Mouse (Mus musculus) embryonic fibroblast, embryonic 13.5 days (primary cell): ENCODE measurements around the gene Vmn1r35. TPM values are rescaled to one million over a fixed set of nuclear protein-coding genes. Genes with fewer than 3 reads are reported as not detected.
"Not testable (repeated sequence)": the region's sequence is repeated elsewhere in the genome, so short reads cannot be mapped to it uniquely, and the experiment has no call there.

Experiments used
- H3K27ac ChIP-seq: 2 replicates; pipeline ENCODE4 v1.5.1; 2012; ENCODE audit warnings: low read length, control low read depth, inconsistent platforms; ENCODE audit not compliant: insufficient read depth
- H3K4me1 ChIP-seq: 2 replicates; pipeline ENCODE4 v1.6.1; 2011; ENCODE audit warnings: low read length; ENCODE audit not compliant: control insufficient read depth, insufficient read depth
- H3K4me3 ChIP-seq: 2 replicates; pipeline ENCODE4 v1.5.1; 2011; ENCODE audit warnings: mild to moderate bottlenecking, control low read depth, low read length; ENCODE audit not compliant: insufficient read depth
- CTCF ChIP-seq: IDR thresholded peaks from 2 replicates; pipeline ENCODE4 v1.5.1; 2011; ENCODE audit warnings: mild to moderate bottlenecking, control low read depth, low read length, moderate library complexity, borderline replicate concordance; ENCODE audit not compliant: insufficient read depth
- POLR2A ChIP-seq: IDR thresholded peaks from 2 replicates; pipeline ENCODE4 v1.6.1; 2011; ENCODE audit warnings: low read depth, mild to moderate bottlenecking, control low read depth, low read length, moderate library complexity
- polyA plus RNA-seq: library from polyadenylated mRNA; stranded (reverse); fragments of >200 nt; gene quantifications from 2 replicates; pipeline ENCODE4 v1.2.4, GENCODE M21; 2011; ENCODE audit warnings: low read depth; ENCODE audit not compliant: missing spikeins, insufficient read length

Gene Vmn1r35
- polyA plus RNA-seq, result not detected in 2 replicates

GRCm38 (mm10) chr6:66685806-66686205 lies at the start of gene Vmn1r35:
Vmn1r35 (minus strand) TSS chr6:66685906.
- no peaks in the 10 kb centered on the region for H3K4me1 ChIP-seq
- TF ChIP-seq POLR2A (no peak), CTCF (no peak)
- H3K27ac ChIP-seq, result no peak within 1 kb of the TSS
- H3K4me3 ChIP-seq, result no peak within 1 kb of the TSS

DNA sequence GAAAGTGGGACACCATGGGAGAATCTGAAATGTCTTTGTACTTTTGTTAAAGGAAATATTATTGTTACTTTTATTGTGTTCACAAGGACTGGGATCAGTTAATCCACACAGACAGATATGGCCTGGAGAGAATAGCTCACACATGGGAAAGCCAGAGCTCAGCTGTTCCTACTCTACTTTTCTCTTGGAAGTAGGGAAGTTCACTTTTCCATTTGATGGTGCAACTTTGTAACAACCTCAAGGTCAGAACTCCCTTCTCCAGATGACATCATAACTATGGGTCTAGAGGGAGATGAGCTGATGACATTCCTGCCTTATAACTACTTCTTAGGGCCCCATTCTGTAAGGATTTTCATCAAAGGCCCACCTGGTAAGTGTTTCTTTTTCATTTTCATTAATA lies 43.4 kb upstream of the Vmn1r35 start, which contains the start of gene Vmn1r37:
Gene Vmn1r37 (plus strand): TSS at position 301 of the 400 bp plus-strand sequence.
- H3K4me3 ChIP-seq, H3K27ac ChIP-seq, H3K4me1 ChIP-seq: not testable (repeated sequence)

DNA sequence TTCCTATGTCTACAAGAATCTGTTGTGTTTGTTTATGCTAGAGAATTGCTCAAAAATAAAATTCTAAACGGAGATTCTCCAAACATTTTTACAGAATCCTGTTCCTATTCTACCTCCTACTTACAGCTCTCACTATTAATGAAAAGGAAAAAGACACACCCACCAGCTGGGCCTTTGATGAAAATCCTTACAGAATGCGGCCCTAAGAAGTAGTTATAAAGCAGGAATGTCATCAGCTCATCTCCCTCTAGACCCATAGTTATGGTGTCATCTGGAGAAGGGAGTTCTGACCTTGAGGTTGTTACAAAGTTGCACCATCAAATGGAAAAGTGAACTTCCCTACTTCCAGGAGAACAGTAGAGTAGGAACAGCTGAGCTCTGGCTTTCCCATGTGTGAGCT lies 33.4 kb upstream of the Vmn1r35 start, which contains the start of gene Vmn1r36:
Gene Vmn1r36 (minus strand): TSS at position 101 of the 400 bp plus-strand sequence.
- H3K27ac ChIP-seq, H3K4me3 ChIP-seq, H3K4me1 ChIP-seq: not testable (repeated sequence)

- Histone ChIP-seq H3K27ac (no peak overlapping the region), H3K4me1 (no peaks in the 10 kb centered on the region), H3K4me3 (no peak overlapping the region)
- TF ChIP-seq CTCF, result no peak
- TF ChIP-seq POLR2A, result no peak
These were observed 28.1 kb upstream of the Vmn1r35 start for GRCm38 (mm10) chr6:66713854-66714253.

- Histone ChIP-seq H3K27ac (no peak overlapping the region), H3K4me3 (no peak overlapping the region), H3K4me1 (no peaks in the 10 kb centered on the region)
- no peak for TF ChIP-seq CTCF
- no peak for TF ChIP-seq POLR2A
These were observed 23.2 kb upstream of the Vmn1r35 start for GRCm38 (mm10) chr6:66708901-66709300.

GRCm38 (mm10) chr6:66643779-66644178 lies 41.9 kb downstream of the Vmn1r35 start, which contains the start of gene Vmn1r34:
Vmn1r34 (minus strand) TSS chr6:66643879.
- Histone ChIP-seq H3K4me1 (no peaks in the 10 kb centered on the region), H3K27ac (no peak within 1 kb of the TSS), H3K4me3 (no peak within 1 kb of the TSS)
- no peak for TF ChIP-seq POLR2A
- TF ChIP-seq CTCF, result no peak

Other genes starting within 250 kb of the Vmn1r35 start
- 57.7 and 62.6 TPM in 2 replicates for gene Mad2l1, start 150.5 kb downstream of the Vmn1r35 start, polyA plus RNA-seq
- gene Vmn1r32, start 125.8 kb downstream of the Vmn1r35 start, polyA plus RNA-seq, result not detected in 2 replicates
- not detected in 2 replicates for gene Vmn1r33, start 67.6 kb downstream of the Vmn1r35 start, polyA plus RNA-seq
- gene Vmn1r34, start 42.0 kb downstream of the Vmn1r35 start, polyA plus RNA-seq, result not detected in 2 replicates
- gene Vmn1r36, start 33.3 kb upstream of the Vmn1r35 start, polyA plus RNA-seq, result not detected in 2 replicates
- gene Vmn1r37, start 43.5 kb upstream of the Vmn1r35 start, polyA plus RNA-seq, result not detected in 2 replicates
- not detected in 2 replicates for gene Vmn1r38, start 96.7 kb upstream of the Vmn1r35 start, polyA plus RNA-seq
- gene Vmn1r39, start 124.7 kb upstream of the Vmn1r35 start, polyA plus RNA-seq, result not detected in 2 replicates
- gene Gng12, start 210.5 kb upstream of the Vmn1r35 start, polyA plus RNA-seq, result 246 and 251 TPM in 2 replicates